Mouse (Mus musculus): ENCODE data around the gene Arntl2.

Arntl2 gene

DNA sequence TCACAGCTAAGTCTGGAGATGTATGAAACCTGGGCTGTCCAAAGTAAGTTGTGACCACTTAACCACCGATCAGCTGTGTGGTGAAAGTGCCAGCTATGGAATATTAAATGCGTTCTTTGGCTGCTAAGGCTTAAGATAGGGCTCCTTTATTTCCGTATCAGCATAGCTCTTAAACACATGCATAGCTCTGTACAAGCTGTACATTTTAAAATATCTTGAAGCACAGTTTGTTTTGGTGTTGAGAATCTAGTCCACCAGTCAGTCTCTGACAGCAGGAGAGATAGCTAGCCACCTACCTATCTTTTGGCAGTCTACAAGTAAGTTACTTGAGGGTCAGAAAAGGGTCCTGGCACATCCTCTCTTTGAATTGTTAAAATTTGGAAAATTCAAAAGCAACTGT is 17.8 kb upstream of the Arntl2 start:
- no peak for DNase-seq (ENCODE audit: low spot score in 2 of 2)

- DNase-seq (ENCODE audit: low spot score in 2 of 2) = no peak
These were observed 14.3 kb upstream of the Arntl2 start for GRCm38 (mm10) chr6:146781566-146781965.

- DNase-seq (ENCODE audit: low spot score in 2 of 2) = no peak
These were observed 2.3 kb upstream of the Arntl2 start for GRCm38 (mm10) chr6:146793527-146793926.

DNA sequence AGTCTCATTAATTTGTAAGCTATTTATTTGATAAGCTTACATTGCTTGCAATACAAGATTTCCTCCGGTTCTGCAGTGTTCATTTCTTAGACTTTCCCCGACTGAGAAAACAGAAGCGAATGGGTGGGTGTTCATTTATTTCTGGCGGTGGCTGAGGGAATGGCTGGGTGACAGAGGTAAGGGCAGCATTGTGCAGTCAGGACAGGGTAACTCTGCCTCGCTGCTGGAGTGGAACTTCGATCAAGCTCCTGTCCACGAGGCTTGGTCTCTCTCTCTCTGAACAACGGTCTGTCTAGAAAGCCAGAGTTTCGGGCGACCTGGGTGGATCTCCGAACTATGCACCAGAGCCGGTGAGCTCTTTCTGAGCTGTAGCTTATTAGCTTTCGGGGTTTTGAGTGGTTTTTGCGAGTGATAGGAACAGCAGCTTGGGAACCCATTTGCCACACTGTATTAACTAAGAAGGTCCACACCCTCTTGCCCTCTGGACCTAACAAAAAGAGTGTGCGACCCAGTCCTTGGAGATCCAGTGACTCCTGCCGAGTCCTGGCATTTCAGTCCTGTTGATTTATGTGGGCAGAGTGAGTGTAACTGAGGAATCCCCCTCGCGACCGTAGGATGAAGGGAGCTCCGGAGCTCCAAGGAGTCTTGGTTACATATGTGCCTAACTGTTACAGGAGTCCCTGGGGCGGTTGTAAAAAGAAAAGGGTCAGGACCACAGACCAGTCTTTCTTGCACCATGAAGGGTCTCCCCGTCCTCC is 510 bp upstream of the Arntl2 start:
- no peak for DNase-seq (ENCODE audit: low spot score in 2 of 2)

GRCm38 (mm10) chr6:146797446-146797845 is 1.6 kb downstream of the Arntl2 start:
- DNase-seq (ENCODE audit: low spot score in 2 of 2) = no peak

DNA sequence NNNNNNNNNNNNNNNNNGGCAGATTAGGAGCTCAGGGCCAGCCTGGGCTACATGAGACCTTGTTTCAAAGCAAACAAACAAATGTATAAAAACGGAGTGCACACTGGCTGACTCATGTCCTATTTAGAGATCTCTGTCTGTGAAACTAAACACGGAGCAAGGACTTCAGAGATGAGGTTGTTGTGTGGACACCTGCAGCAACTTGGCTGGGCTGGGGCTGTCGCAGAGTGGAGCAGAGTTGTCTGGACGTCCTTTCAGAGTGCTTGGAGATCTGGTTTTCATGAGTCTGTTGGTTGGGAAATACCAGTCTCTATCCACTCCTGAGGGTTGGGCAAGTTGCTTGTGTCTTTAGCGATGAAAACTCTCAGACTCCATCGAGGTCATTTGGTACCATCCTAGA is 14.1 kb downstream of the Arntl2 start:
- peak in 1 of 2 experiments; percentile 25 for DNase-seq (ENCODE audit: low spot score in 2 of 2)

- no peak for DNase-seq (ENCODE audit: low spot score in 2 of 2)
These were observed 17.2 kb downstream of the Arntl2 start for GRCm38 (mm10) chr6:146813007-146813406.

- DNase-seq (ENCODE audit: low spot score in 2 of 2) = no peak
These were observed 24.5 kb downstream of the Arntl2 start for GRCm38 (mm10) chr6:146820177-146820965.

- no peak for DNase-seq (ENCODE audit: low spot score in 2 of 2)
These were observed 26.1 kb downstream of the Arntl2 start for GRCm38 (mm10) chr6:146821958-146822357.

- DNase-seq (ENCODE audit: low spot score in 2 of 2) = peak; percentile 37 to 76
These were observed 29.1 kb downstream of the Arntl2 start for GRCm38 (mm10) chr6:146824727-146825486.

GRCm38 (mm10) chr6:146825487-146825773 is 29.6 kb downstream of the Arntl2 start:
- DNase-seq (ENCODE audit: low spot score in 2 of 2) = no peak

- no peak for DNase-seq (ENCODE audit: low spot score in 2 of 2)
These were observed 35.5 kb downstream of the Arntl2 start for GRCm38 (mm10) chr6:146831320-146831719.

GRCm38 (mm10) chr6:146833485-146834314 is 37.8 kb downstream of the Arntl2 start:
- peak in 1 of 2 experiments; percentile 34 for DNase-seq (ENCODE audit: low spot score in 2 of 2)

DNA sequence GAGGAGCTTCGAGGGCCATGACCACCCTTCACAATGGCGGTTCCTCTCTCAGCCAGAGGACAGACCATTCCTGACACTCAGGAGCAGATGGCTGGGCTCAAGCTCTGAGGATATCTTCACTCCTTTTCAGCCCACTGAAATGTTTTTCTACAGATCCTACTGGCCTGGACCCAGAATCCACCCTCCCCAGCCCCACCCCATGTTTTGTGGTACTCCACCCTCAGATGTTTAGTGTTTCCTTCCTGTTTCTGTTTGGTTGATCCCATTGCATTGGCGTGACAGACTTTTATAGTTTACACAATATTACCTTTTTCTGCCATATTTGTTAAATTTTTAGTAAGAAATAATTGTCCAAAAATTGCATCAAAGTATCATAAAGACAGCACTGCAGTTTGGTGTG is 38.5 kb downstream of the Arntl2 start:
- no peak for DNase-seq (ENCODE audit: low spot score in 2 of 2)

- DNase-seq (ENCODE audit: low spot score in 2 of 2) = no peak
These were observed 39.9 kb downstream of the Arntl2 start for GRCm38 (mm10) chr6:146835784-146836183.

- DNase-seq (ENCODE audit: low spot score in 2 of 2) = no peak
These were observed 41.5 kb downstream of the Arntl2 start for GRCm38 (mm10) chr6:146837316-146837715.

DNA sequence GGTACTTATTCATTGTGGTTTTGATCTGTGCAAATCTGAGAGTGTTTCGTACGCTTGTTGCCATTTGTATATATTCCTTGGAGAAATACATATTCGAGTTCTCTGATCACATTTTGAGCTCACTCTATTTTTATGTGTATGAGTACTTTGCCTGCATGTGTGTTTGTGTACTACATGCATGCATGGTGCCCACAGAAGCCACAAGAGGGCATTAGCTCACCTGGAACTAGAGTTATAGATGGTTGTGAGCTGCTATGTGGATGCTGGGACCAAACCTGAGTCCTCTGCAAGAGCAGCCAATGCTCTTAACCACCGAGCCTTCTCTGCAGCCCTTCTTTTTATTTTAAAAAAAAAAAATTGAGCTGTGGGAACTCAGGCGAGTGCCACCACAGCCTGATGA is 42.5 kb downstream of the Arntl2 start:
- DNase-seq (ENCODE audit: low spot score in 2 of 2) = no peak

DNA sequence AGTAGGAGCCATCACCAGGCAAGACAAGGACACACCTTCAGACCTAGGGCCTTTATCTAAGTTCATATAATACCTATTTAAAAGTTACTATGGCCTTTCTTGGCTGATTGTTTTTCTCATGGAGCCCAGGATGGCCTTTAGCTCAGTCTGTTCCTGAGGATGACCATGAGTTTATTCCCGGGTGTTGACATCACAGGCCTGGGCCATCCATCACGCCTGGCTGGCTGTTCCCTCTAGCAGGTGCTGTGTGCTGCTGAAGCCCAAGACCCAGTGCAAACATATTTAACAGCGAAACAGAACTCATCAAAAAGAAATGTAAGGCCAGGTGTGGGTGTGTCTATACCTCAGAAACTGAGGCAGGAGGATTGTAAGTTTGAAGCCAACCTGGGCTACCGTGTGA is 43.0 kb downstream of the Arntl2 start:
- no peak for DNase-seq (ENCODE audit: low spot score in 2 of 2)

- no peak for DNase-seq (ENCODE audit: low spot score in 2 of 2)
These were observed 49.0 kb downstream of the Arntl2 start for GRCm38 (mm10) chr6:146844867-146845266.

DNA sequence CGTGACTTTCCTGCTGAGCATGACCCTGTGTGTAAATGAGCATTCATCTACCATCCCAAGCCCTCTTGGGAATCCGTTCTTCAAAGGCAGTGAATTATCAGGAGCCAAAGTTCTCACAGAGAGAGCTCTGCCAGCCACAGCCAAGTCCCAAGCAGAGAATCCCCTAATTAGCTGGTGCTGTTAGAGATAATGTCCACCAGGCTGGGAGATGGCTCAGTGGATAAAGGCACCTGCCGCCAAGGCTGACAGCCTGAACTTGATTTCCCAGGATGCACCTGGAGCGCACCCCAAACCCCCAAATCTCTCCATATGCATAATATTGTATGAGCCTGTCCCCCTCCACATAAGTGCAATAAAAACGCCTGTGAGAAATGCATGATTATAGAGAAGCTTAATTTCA is 49.5 kb downstream of the Arntl2 start:
- no peak for DNase-seq (ENCODE audit: low spot score in 2 of 2)

GRCm38 (mm10) chr6:146845961-146846750 is 50.3 kb downstream of the Arntl2 start:
- no peak for DNase-seq (ENCODE audit: low spot score in 2 of 2)
